Mouse (Mus musculus) MEL (cell line): ENCODE data around the gene Wdr5.

Experiments used
- BHLHE40 ChIP-seq: IDR thresholded peaks from 2 replicates; pipeline ENCODE4 v1.6.1; 2012; ENCODE audit warnings: low read depth, mild to moderate bottlenecking, inconsistent platforms, low read length, improper control_type of control experiment, borderline replicate concordance
- CTCF ChIP-seq, 3 experiments: IDR thresholded peaks in 2 of 3; conservative IDR thresholded peaks in 1 of 3; 2 replicates each; pipeline ENCODE4 v1.5.1; 2011 to 2012; ENCODE audit warnings: low read length in 3 of 3, low read depth in 2 of 3, mild to moderate bottlenecking in 2 of 3, improper control_type of control experiment in 1 of 3, inconsistent platforms in 1 of 3, mixed read lengths in 1 of 3, moderate library complexity in 1 of 3; ENCODE audit not compliant: control insufficient read depth in 1 of 3, insufficient read depth in 1 of 3, poor library complexity in 1 of 3, severe bottlenecking in 1 of 3
- ELF1 ChIP-seq: IDR thresholded peaks from 2 replicates; pipeline ENCODE4 v1.6.1; 2014; ENCODE audit warnings: low read depth, mild to moderate bottlenecking, inconsistent platforms, low read length, improper control_type of control experiment, moderate library complexity
- GABPA ChIP-seq: IDR thresholded peaks from 2 replicates; pipeline ENCODE4 v1.6.1; 2012; ENCODE audit warnings: low read depth, mild to moderate bottlenecking, inconsistent platforms, low read length, improper control_type of control experiment, moderate library complexity
- GATA1 ChIP-seq: IDR thresholded peaks from 2 replicates; pipeline ENCODE4 v1.6.1; 2011; ENCODE audit warnings: low read depth, low read length, improper control_type of control experiment
- MAX ChIP-seq: IDR thresholded peaks from 2 replicates; pipeline ENCODE4 v1.6.1; 2011; ENCODE audit warnings: low read length, improper control_type of control experiment
- MAZ ChIP-seq: IDR thresholded peaks from 2 replicates; pipeline ENCODE4 v1.6.1; 2012; ENCODE audit warnings: low read depth, mild to moderate bottlenecking, inconsistent platforms, low read length, improper control_type of control experiment
- MEF2A ChIP-seq: IDR thresholded peaks from 2 replicates; pipeline ENCODE4 v1.6.1; 2014; ENCODE audit warnings: low read depth, mild to moderate bottlenecking, inconsistent platforms, low read length, improper control_type of control experiment; ENCODE audit not compliant: poor library complexity, insufficient replicate concordance, severe bottlenecking; ENCODE audit errors: extremely low read depth
- POLR2A ChIP-seq, 2 experiments: IDR thresholded peaks; 2 replicates each; pipeline ENCODE4 v1.6.1; 2011 to 2012; ENCODE audit warnings: low read length in 2 of 2, mild to moderate bottlenecking in 2 of 2, control low read depth in 1 of 2, improper control_type of control experiment in 1 of 2, low read depth in 1 of 2, moderate library complexity in 1 of 2; ENCODE audit not compliant: control insufficient read depth in 1 of 2, insufficient read depth in 1 of 2, poor library complexity in 1 of 2
- POLR2AphosphoS2 ChIP-seq: IDR thresholded peaks from 2 replicates; pipeline ENCODE4 v1.6.1; 2011; ENCODE audit warnings: low read length, improper control_type of control experiment
- ZC3H11A ChIP-seq: IDR thresholded peaks from 2 replicates; pipeline ENCODE4 v1.6.1; 2012; ENCODE audit warnings: low read depth, mild to moderate bottlenecking, inconsistent platforms, low read length, improper control_type of control experiment

GRCm38 (mm10) chr2:27496391-27497028 is 18.4 kb upstream of the Wdr5 start:
- TF ChIP-seq CTCF (IDR thresholded peaks at IDR 0.05 in 2 of 3, conservative IDR thresholded peaks at IDR 0.05 in 1 of 3; ENCODE audit: control insufficient read depth in 1 of 3, insufficient read depth in 1 of 3, low read depth in 2 of 3, low read length in 3 of 3, poor library complexity in 1 of 3, severe bottlenecking in 1 of 3), result no peak
- TF ChIP-seq MAX, result no peak
- no peak for TF ChIP-seq GABPA
- TF ChIP-seq POLR2A (IDR thresholded peaks at IDR 0.05; ENCODE audit: control insufficient read depth in 1 of 2, insufficient read depth in 1 of 2, low read depth in 1 of 2, low read length in 2 of 2, poor library complexity in 1 of 2), result no peak
- TF ChIP-seq BHLHE40, result no peak
- no peak for TF ChIP-seq ZC3H11A
- TF ChIP-seq GATA1, result no peak
- TF ChIP-seq MEF2A, result no peak
- no peak for TF ChIP-seq POLR2AphosphoS2
- TF ChIP-seq ELF1, result no peak
- TF ChIP-seq MAZ, result no peak
